Mouse (Mus musculus) bone marrow macrophage, adult 2 months (primary cell): ENCODE data around the gene Fut9. TPM values are rescaled to one million over a fixed set of nuclear protein-coding genes. Genes with fewer than 3 reads are reported as not detected.

Source experiments
- H3K27ac ChIP-seq: 2 replicates; pipeline ENCODE4 v1.5.1; 2012; ENCODE audit warnings: low read depth, low read length; ENCODE audit not compliant: insufficient read depth
- H3K4me1 ChIP-seq: 2 replicates; pipeline ENCODE4 v1.6.1; 2012; ENCODE audit warnings: low read length; ENCODE audit not compliant: control insufficient read depth, insufficient read depth
- H3K4me3 ChIP-seq: 2 replicates; pipeline ENCODE4 v1.5.1; 2012; ENCODE audit warnings: mild to moderate bottlenecking, low read length, moderate library complexity; ENCODE audit not compliant: insufficient read depth
- CTCF ChIP-seq: IDR thresholded peaks from 2 replicates; pipeline ENCODE4 v1.5.1; 2012; ENCODE audit warnings: low read depth, mild to moderate bottlenecking, low read length, moderate library complexity
- POLR2A ChIP-seq: IDR thresholded peaks from 2 replicates; pipeline ENCODE4 v1.6.1; 2012; ENCODE audit warnings: mild to moderate bottlenecking, low read depth, low read length, borderline replicate concordance
- polyA plus RNA-seq: library from polyadenylated mRNA; stranded (reverse); fragments of >200 nt; gene quantifications from 2 replicates; pipeline ENCODE4 v1.2.4, GENCODE M21; 2012; ENCODE audit not compliant: missing spikeins, insufficient read depth, insufficient read length

Gene Fut9
- 0.07 TPM in 1 of 2 replicates, not detected in the other for polyA plus RNA-seq

DNA sequence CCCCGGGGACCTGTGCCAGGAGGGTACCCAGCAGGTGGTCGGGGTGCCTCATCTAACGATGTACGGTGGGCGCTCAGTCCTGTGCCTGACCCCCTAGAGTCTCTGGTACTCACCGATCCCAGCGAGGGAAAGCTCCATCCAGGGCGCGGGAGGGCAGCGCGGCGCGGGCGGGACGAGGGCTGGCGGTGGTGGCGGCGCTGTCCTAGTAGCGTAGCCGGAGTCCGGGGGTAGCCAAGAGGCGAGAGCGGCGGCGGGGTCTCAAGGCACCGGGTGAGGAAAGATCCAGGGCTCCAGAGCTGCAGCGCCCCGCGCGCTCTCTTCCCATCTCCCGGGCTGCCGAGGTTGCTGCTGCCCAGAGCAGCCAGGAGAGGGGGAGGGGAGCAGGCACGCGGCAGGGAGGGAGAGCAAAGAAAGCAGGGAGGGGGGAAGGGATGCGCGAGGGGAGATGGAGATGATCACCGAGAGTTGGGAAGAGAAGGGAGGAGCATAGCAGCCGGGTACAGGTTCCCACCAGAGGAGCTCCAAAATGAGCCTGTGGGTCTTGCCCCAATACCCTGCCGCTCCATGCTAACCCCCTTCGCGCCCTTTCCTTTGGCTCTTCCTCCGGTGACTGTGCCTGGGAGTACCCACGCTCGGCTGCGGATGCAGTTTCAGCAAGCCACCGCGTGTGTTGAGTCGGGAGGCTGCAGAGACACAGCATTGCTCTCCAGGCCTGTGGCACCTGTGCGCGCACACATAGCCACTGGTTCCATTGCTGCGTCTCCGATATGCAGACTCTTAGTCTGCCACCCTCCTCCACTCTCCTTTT is at the start of gene Fut9:
Fut9 (minus strand) TSS at position 769 of the 808 bp plus-strand sequence.
- H3K4me1 ChIP-seq: no peaks in the 10 kb centered on the region
- H3K4me3 ChIP-seq: no peak within 1 kb of the TSS
- no peak for TF ChIP-seq POLR2A
- no peak for TF ChIP-seq CTCF
- H3K27ac ChIP-seq: no peak within 1 kb of the TSS

DNA sequence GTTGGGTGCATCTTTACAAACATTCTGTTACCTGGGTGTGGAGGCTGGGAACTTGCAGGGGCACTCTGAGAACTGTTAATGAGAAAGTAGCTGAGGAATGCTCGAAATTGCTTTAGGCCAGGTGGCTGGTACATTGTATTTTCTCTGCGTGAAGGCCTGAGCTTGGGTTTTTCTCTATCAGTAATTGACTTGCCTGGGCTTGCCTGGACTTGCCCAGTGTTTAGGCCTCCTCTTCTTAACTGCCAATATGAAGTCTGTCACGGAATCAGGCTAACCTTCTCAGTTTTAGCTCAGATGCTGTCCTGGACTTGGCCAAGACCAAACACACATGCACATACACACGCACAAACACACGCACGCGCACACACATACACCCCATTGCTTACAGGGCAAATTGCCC is 15.7 kb upstream of the Fut9 start:
- H3K4me3 ChIP-seq: no peak overlapping the region
- H3K4me1 ChIP-seq: no peaks in the 10 kb centered on the region
- no peak overlapping the region for H3K27ac ChIP-seq
- TF ChIP-seq CTCF: no peak
- TF ChIP-seq POLR2A: no peak

DNA sequence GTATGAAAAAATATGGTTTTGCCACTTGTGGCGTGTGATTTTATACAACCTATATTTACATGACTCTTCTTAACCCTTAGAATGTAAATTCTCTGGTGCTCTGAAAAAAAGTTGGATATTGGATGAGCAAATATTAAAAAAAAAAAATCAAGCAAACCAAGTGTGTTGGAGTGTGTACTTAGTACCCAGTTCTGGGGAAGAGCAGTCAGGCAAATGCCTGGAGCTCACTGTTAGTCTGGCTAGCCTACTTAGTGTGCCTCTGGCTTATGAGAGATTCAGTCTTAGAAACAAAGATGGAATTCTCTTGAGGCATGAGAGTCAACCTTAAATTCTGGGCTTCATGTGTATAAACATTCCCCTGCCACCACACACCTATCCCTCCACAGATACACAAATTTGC is 13.3 kb upstream of the Fut9 start:
- Histone ChIP-seq H3K4me1 (no peaks in the 10 kb centered on the region), H3K4me3 (no peak overlapping the region), H3K27ac (no peak overlapping the region)
- no peak for TF ChIP-seq POLR2A
- TF ChIP-seq CTCF: no peak

DNA sequence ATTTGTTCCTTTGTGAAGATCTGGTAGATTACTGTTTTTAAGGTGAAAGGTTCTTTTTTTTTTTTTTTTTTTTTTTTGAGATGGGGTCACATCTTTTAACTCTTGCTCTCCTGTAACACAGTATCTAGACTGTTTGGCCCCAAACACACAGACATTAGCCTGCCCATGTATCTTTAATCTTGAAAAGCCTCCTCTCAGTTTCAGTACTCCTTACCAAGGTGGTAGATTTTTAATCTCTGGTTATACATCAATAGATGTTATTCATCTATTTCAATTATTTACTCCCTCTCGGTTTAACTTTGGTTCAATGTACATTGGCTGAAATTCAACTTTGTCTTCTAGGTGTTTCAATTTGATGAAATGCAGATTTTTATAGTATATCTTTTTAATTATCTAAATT is 10.0 kb upstream of the Fut9 start:
- Histone ChIP-seq H3K27ac (no peak overlapping the region), H3K4me1 (no peaks in the 10 kb centered on the region), H3K4me3 (no peak overlapping the region)
- TF ChIP-seq POLR2A: no peak
- TF ChIP-seq CTCF: no peak

DNA sequence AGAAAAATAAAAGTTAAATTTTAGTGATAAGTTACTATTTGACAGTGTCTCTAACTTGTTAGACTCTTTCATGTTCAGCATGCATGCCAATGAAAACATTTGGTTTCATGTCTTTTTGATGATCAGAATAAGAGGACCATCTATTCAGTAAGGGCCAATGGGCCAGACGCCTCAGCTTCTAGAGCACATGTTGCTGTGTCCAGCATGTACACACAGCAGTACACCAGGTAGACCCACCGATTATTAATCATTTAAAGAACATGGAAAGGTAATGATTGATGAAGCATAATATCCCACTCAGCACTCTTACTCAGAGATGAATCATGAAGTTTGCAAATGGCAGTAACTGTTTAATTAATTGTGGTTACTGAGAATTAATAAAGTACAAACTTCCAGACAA is 1.7 kb upstream of the Fut9 start:
- H3K27ac ChIP-seq: no peak overlapping the region
- no peak overlapping the region for H3K4me3 ChIP-seq
- H3K4me1 ChIP-seq: no peaks in the 10 kb centered on the region
- TF ChIP-seq POLR2A (no peak), CTCF (no peak)

DNA sequence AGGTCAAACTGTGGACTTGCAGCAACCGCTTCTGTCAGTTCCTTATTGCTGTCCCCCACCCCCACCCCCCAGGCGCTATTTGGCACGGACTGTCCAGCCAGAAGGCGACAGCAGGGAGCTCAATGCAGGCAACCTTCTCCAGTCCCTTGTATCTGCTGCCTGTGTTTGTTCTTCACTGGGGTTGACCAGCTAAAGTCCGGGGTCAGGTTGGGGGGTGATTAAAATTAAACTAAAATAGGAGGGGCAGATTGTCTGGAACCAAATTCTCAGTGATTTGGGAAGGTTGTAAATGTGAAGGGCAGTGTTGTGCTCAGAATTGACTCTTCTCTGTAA is 206 bp upstream of the Fut9 start:
- Histone ChIP-seq H3K4me1 (no peaks in the 10 kb centered on the region), H3K4me3 (no peak overlapping the region), H3K27ac (no peak overlapping the region)
- TF ChIP-seq CTCF (no peak), POLR2A (no peak)

DNA sequence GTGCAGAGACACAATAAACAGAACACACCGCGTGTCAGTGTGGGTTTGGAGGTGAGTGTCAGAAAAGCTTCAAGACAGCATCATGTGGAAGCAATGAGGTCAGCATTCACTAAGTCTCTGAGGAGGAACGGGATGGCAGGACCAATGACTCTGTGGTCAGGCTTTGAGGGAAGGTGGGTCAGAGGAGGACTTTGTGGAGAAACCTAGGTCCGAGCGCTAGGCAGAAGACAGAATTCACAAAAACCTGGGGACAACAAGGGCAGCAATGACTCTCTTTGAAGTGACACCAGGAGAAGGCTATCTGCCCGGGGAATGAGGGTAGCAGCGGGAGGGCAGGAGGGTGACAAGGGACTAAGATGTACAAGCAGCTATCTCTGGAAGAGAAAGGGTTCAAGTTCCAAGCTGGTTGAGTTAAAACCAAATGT is 981 bp downstream of the Fut9 start:
- TF ChIP-seq POLR2A: no peak
- no peak for TF ChIP-seq CTCF
- H3K4me1 ChIP-seq: no peaks in the 10 kb centered on the region
- no peak overlapping the region for H3K4me3 ChIP-seq
- no peak overlapping the region for H3K27ac ChIP-seq

DNA sequence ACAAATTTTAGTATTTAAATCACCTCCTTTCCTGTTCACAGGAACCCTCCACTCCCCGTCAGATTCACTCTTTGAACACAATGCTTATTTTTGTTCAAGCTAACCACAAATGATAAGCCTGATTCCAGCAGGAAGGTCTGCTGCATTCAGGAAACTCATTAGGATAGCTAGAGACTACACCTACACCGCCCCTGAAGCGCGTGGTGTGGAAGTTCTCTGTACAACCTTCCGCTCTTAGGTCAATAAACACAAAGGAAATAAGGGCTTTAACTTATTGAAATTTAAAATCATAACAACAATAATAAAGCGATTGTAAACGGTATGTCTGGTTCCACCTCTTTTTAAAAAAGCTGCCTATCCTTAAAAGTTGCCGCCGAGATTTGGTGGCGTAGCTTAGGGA is 1.6 kb downstream of the Fut9 start:
- no peak overlapping the region for H3K4me3 ChIP-seq
- no peaks in the 10 kb centered on the region for H3K4me1 ChIP-seq
- H3K27ac ChIP-seq: no peak overlapping the region
- no peak for TF ChIP-seq POLR2A
- TF ChIP-seq CTCF: no peak

DNA sequence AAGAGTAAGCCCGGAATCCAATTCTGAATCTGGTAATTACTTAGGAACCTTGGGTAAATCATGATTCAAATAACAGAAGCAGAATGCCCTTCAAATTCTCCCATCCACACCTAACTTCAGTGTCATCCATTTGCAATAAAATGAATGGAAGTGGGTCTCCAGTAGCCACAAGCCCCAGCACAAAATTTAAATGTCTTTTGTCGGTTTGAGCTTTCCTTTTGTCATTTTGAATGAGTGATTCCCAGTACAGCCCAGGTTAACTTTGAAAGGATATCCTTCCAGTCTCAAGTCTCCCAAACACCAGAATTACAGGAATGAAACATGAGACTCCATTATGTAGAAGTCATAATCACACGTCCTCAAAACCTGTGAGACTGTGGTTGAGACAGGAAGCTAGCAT is 3.9 kb downstream of the Fut9 start:
- TF ChIP-seq POLR2A (no peak), CTCF (no peak)
- H3K4me1 ChIP-seq: no peaks in the 10 kb centered on the region

DNA sequence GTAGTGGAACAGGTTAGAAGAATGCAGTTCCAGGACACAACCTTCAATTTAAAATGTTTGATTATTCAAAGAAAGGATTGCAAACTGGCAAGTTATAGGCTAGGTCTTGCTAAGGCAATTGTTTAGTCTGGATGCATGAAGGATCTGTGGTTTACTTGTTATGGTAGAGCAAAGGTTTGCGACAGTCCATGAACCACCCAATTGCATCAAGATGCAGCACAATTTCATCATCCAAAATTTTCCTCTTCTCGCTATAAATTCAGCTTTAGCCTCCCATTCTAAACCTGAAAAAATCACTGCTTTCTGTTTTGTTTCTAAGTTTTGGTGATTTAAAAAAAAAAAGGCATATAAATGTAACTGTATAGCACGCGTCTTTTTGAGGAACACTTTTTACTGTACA is 14.8 kb downstream of the Fut9 start:
- Histone ChIP-seq H3K27ac (no peak overlapping the region), H3K4me3 (no peak overlapping the region), H3K4me1 (no peaks in the 10 kb centered on the region)
- TF ChIP-seq CTCF (no peak), POLR2A (no peak)

More for the DNA sequence above, 3.9 kb downstream of the Fut9 start:
- H3K4me3 ChIP-seq: no peak overlapping the region
- no peak overlapping the region for H3K27ac ChIP-seq
